Mouse (Mus musculus) MEL (cell line): ENCODE results near the gene Mt1. TPM values are rescaled to one million over a fixed set of nuclear protein-coding genes. Genes with fewer than 3 reads are reported as not detected.

Source experiments
- DNase-seq: peaks from one replicate; pipeline ENCODE4 v3.0.0; 2011; ENCODE audit warnings: low read depth, low spot score
- H3K27ac ChIP-seq: 2 replicates; pipeline ENCODE4 v1.5.1; 2012; ENCODE audit warnings: low read depth, mild to moderate bottlenecking, control low read depth, low read length, moderate library complexity; ENCODE audit not compliant: control insufficient read depth
- H3K27me3 ChIP-seq, 2 experiments: fragments of 150-350 bp in 1 of 2; sonication (generic) in 1 of 2; 2 replicates each; pipeline ENCODE4 v1.6.1; 2012; ENCODE audit warnings: low read length in 2 of 2, mild to moderate bottlenecking in 2 of 2, improper control_type of control experiment in 1 of 2, moderate library complexity in 1 of 2; ENCODE audit not compliant: insufficient read depth in 2 of 2, control insufficient read depth in 1 of 2
- H3K36me3 ChIP-seq, 2 experiments: 2 replicates each; pipeline ENCODE4 v1.6.1; 2012 to 2014; ENCODE audit warnings: low read length in 2 of 2, improper control_type of control experiment in 1 of 2, inconsistent platforms in 1 of 2, mild to moderate bottlenecking in 1 of 2; ENCODE audit not compliant: insufficient read depth in 2 of 2, control insufficient read depth in 1 of 2
- H3K4me1 ChIP-seq, 2 experiments: fragments of 150-350 bp in 1 of 2; sonication (generic) in 1 of 2; 2 replicates each; pipeline ENCODE4 v1.6.1; 2012; ENCODE audit warnings: low read length in 2 of 2, improper control_type of control experiment in 1 of 2, mild to moderate bottlenecking in 1 of 2; ENCODE audit not compliant: insufficient read depth in 2 of 2, control insufficient read depth in 1 of 2
- H3K4me3 ChIP-seq, 2 experiments: fragments of 150-350 bp in 1 of 2; sonication (generic) in 1 of 2; 2 replicates each; pipeline ENCODE4 v1.5.1; 2012; ENCODE audit warnings: low read depth in 2 of 2, low read length in 2 of 2, mild to moderate bottlenecking in 2 of 2, moderate library complexity in 2 of 2, control low read depth in 1 of 2, improper control_type of control experiment in 1 of 2; ENCODE audit not compliant: control insufficient read depth in 1 of 2, insufficient read depth in 1 of 2
- H3K79me2 ChIP-seq: 2 replicates; pipeline ENCODE4 v1.6.1; 2012; ENCODE audit warnings: mild to moderate bottlenecking, low read length, moderate library complexity; ENCODE audit not compliant: control insufficient read depth, poor library complexity, insufficient read depth
- H3K9ac ChIP-seq: 2 replicates; pipeline ENCODE4 v1.6.1; 2012; ENCODE audit warnings: low read depth, mild to moderate bottlenecking, control low read depth, low read length, moderate library complexity; ENCODE audit not compliant: control insufficient read depth, poor library complexity, severe bottlenecking
- H3K9me3 ChIP-seq: fragments of 150-350 bp; sonication (generic); replicated peaks from 2 replicates; pipeline ENCODE4 v1.6.1; 2012; ENCODE audit warnings: mild to moderate bottlenecking, low read length, improper control_type of control experiment, moderate library complexity; ENCODE audit not compliant: insufficient read depth
- CHD1 ChIP-seq: IDR thresholded peaks from 2 replicates; pipeline ENCODE4 v1.6.1; 2012; ENCODE audit warnings: low read depth, mild to moderate bottlenecking, inconsistent platforms, low read length, improper control_type of control experiment
- CHD2 ChIP-seq: IDR thresholded peaks from 2 replicates; pipeline ENCODE4 v1.6.1; 2011; ENCODE audit warnings: low read length, improper control_type of control experiment
- GABPA ChIP-seq: IDR thresholded peaks from 2 replicates; pipeline ENCODE4 v1.6.1; 2012; ENCODE audit warnings: low read depth, mild to moderate bottlenecking, inconsistent platforms, low read length, improper control_type of control experiment, moderate library complexity
- KAT2A ChIP-seq: conservative IDR thresholded peaks from 2 replicates; pipeline ENCODE4 v1.6.1; 2012; ENCODE audit warnings: low read depth, low read length, improper control_type of control experiment, inconsistent platforms
- MAFK ChIP-seq: IDR thresholded peaks from 2 replicates; pipeline ENCODE4 v1.6.1; 2011; ENCODE audit warnings: low read depth, mild to moderate bottlenecking, low read length, improper control_type of control experiment, borderline replicate concordance
- MEF2A ChIP-seq: IDR thresholded peaks from 2 replicates; pipeline ENCODE4 v1.6.1; 2014; ENCODE audit warnings: low read depth, mild to moderate bottlenecking, inconsistent platforms, low read length, improper control_type of control experiment; ENCODE audit not compliant: poor library complexity, insufficient replicate concordance, severe bottlenecking; ENCODE audit errors: extremely low read depth
- POLR2A ChIP-seq, 2 experiments: IDR thresholded peaks; 2 replicates each; pipeline ENCODE4 v1.6.1; 2011 to 2012; ENCODE audit warnings: low read length in 2 of 2, mild to moderate bottlenecking in 2 of 2, control low read depth in 1 of 2, improper control_type of control experiment in 1 of 2, low read depth in 1 of 2, moderate library complexity in 1 of 2; ENCODE audit not compliant: control insufficient read depth in 1 of 2, insufficient read depth in 1 of 2, poor library complexity in 1 of 2
- ZKSCAN1 ChIP-seq: IDR thresholded peaks from 2 replicates; pipeline ENCODE4 v1.6.1; 2012; ENCODE audit warnings: low read depth, mild to moderate bottlenecking, inconsistent platforms, low read length, improper control_type of control experiment, moderate library complexity
- polyA plus RNA-seq, 2 experiments: library from polyadenylated mRNA; stranded (reverse) in 1 of 2; unstranded in 1 of 2; fragments of >175 nt in 1 of 2; fragments of >200 nt in 1 of 2; gene quantifications; 2 replicates each; pipeline versions ENCODE4 v1.2.1 to v1.2.4; 2012; ENCODE audit warnings: low replicate concordance in 2 of 2, low read depth in 1 of 2; ENCODE audit not compliant: insufficient read length in 2 of 2, insufficient read depth in 1 of 2, missing spikeins in 1 of 2
- total RNA-seq: library from RNA; depleted of rRNA; stranded (reverse); fragments of 300-350 nt; gene quantifications from 2 replicates; pipeline ENCODE4 v1.2.3, GENCODE M21; 2012; rRNA removed

Mt1 gene
- total and polyA plus RNA-seq, 3 experiments = 1,017 to 2,940 (median 1,189) TPM

GRCm38 (mm10) chr8:94227381-94227939 lies 48.6 kb downstream of the Mt1 start:
- Histone ChIP-seq H3K9me3 (no peaks in the 10 kb centered on the region), H3K4me3 (no peak overlapping the region), H3K4me1 (no peaks in the 10 kb centered on the region), H3K79me2 (peaks cover 4% of the 10 kb centered on the region; the same call in 1 of the 2 replicates), H3K27me3 (no peaks in the 10 kb centered on the region), H3K36me3 (peaks cover 0 to 6% of the 10 kb centered on the region in 2 experiments; a peak in 2 of 4 replicates), H3K27ac (no peak overlapping the region), H3K9ac (no peak overlapping the region)
- no peak for DNase-seq
- TF ChIP-seq CHD2 (no peak), POLR2A (IDR thresholded peaks at IDR 0.05; ENCODE audit: control insufficient read depth in 1 of 2, insufficient read depth in 1 of 2, low read depth in 1 of 2, low read length in 2 of 2, poor library complexity in 1 of 2) (no peak), MEF2A (no peak), KAT2A (no peak), MAFK (no peak), GABPA (no peak), ZKSCAN1 (no peak), CHD1 (no peak)

Other genes with a start within 250 kb of the Mt1 start
- gene Amfr, start 166.2 kb upstream of the Mt1 start, total RNA-seq = 82.7 and 90.0 TPM in 2 replicates
- 100 to 1,000 TPM in 1 of 2 experiments, 10 to 100 TPM in 1; 80.1 to 292 TPM for gene Amfr, start 166.2 kb upstream of the Mt1 start, polyA plus RNA-seq
- gene Nudt21, start 142.1 kb upstream of the Mt1 start, total RNA-seq = 157 and 162 TPM in 2 replicates
- gene Nudt21, start 142.1 kb upstream of the Mt1 start, polyA plus RNA-seq = 100 to 1,000 TPM in 1 of 2 experiments, not detected in 1; 118 TPM
- gene Ogfod1, start 141.9 kb upstream of the Mt1 start, total RNA-seq = 16.0 and 16.3 TPM in 2 replicates
- 10 to 100 TPM in 1 of 2 experiments, not detected in 1; 30.0 TPM for gene Ogfod1, start 141.9 kb upstream of the Mt1 start, polyA plus RNA-seq
- gene Bbs2, start 80.2 kb upstream of the Mt1 start, total RNA-seq = 3.4 and 4.3 TPM in 2 replicates
- gene Bbs2, start 80.2 kb upstream of the Mt1 start, polyA plus RNA-seq = 1 to 10 TPM in 1 of 2 experiments, not detected in 1; 6.8 TPM
- gene Mt4, start 41.9 kb upstream of the Mt1 start, total RNA-seq = not detected in 2 replicates
- not detected for gene Mt4, start 41.9 kb upstream of the Mt1 start, polyA plus RNA-seq
- gene Mt3, start 26.5 kb upstream of the Mt1 start, total RNA-seq = not detected in 2 replicates
- not detected for gene Mt3, start 26.5 kb upstream of the Mt1 start, polyA plus RNA-seq
- 469 and 780 TPM in 2 replicates for gene Mt2, start 6.4 kb upstream of the Mt1 start, total RNA-seq
- gene Mt2, start 6.4 kb upstream of the Mt1 start, polyA plus RNA-seq = 1,000 to 10,000 TPM in 1 of 2 experiments, not detected in 1; 2,013 TPM
- gene Nup93, start 35.5 kb downstream of the Mt1 start, total RNA-seq = 71.6 and 75.5 TPM in 2 replicates
- gene Nup93, start 35.5 kb downstream of the Mt1 start, polyA plus RNA-seq = 100 to 1,000 TPM; 110 to 292 TPM
- gene Slc12a3, start 150.1 kb downstream of the Mt1 start, total RNA-seq = not detected in 2 replicates
- not detected for gene Slc12a3, start 150.1 kb downstream of the Mt1 start, polyA plus RNA-seq
- gene Herpud1, start 207.4 kb downstream of the Mt1 start, total RNA-seq = 66.9 and 90.6 TPM in 2 replicates
- 10 to 100 TPM in 1 of 2 experiments, not detected in 1; 66.1 TPM for gene Herpud1, start 207.4 kb downstream of the Mt1 start, polyA plus RNA-seq